Mouse (Mus musculus): ENCODE data around the gene Gale. TPM values are rescaled to one million over a fixed set of nuclear protein-coding genes. Genes with fewer than 3 reads are reported as not detected.

Gene Gale
- total RNA-seq, 2 experiments from 2014 or later, result 26.9 to 29.0 TPM

DNA sequence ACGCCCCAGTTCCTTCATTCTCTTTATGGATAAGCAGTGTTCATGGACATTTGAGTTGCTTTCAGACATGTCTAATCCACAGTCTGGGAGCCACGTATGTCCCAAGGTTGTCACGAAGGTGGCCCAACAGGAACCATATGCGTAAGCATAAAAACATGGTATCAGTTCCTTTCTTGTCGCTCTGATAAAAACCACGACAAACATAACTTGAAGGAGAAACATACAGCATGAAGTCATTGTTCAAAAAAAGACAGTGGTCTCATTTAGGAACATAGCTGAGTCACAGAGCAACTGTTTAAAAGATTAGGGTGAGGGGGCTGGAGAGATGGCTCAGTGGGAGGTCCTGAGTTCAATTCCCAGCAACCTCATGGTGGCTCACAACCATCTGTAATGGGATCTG, 21.3 kb upstream of the Gale start:
- no peak for DNase-seq (ENCODE audit: low spot score in 2 of 2)

DNA sequence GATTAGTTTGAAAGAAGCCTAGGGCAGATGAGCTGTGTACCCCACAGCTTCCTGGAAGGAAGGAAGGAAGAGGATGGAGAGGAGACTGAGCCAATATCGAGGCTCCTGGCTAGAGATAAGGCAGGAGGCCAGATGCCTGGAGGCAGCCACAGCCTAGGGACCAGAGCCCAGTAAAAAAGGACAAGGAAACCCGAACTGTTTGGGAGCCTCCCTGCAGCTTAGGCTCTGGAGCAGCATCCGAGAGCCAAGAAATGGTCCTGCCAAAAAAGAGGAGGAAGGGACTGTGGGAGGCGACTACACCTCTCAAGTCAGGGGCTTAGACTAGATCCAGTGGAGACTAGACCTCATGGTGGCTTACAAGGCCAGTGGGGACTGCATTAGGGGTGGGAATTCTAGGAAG, 20.1 kb upstream of the Gale start:
- DNase-seq (ENCODE audit: low spot score in 2 of 2), result no peak

- DNase-seq (ENCODE audit: low spot score in 2 of 2), result no peak
Measured at GRCm38 (mm10) chr4:135945706-135946105, 17.8 kb upstream of the Gale start.

- DNase-seq (ENCODE audit: low spot score in 2 of 2), result peak; percentile 93 to 97
Measured at GRCm38 (mm10) chr4:135946278-135946658, 17.3 kb upstream of the Gale start, which contains the start of gene Hmgcl. Gene Hmgcl (plus strand): TSS chr4:135946448.

- no peak for DNase-seq (ENCODE audit: low spot score in 2 of 2)
Measured at GRCm38 (mm10) chr4:135946659-135947301, 16.7 kb upstream of the Gale start.

GRCm38 (mm10) chr4:135948142-135948541, 15.4 kb upstream of the Gale start:
- no peak for DNase-seq (ENCODE audit: low spot score in 2 of 2)

GRCm38 (mm10) chr4:135949475-135949874, 14.1 kb upstream of the Gale start:
- DNase-seq (ENCODE audit: low spot score in 2 of 2), result no peak

DNA sequence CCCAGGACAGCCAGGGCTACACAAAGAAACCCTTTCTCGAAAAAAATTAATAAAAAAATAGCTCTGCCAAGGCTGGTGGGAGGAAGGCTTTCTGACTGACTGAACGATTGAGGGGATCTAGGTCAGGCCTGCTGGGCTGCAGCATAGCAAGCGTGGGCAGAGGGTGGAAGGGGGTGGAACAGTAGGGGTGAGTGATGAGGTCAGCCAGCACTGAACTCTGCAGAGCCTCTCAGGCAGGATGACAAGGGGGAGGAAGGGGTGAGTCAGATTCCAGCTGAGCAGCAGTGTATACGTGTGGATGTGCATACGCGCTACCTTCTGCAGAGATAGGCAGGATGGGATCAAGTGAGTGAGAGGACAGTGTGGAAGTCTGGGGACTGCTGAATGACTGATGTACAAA, 13.6 kb upstream of the Gale start:
- no peak for DNase-seq (ENCODE audit: low spot score in 2 of 2)

DNA sequence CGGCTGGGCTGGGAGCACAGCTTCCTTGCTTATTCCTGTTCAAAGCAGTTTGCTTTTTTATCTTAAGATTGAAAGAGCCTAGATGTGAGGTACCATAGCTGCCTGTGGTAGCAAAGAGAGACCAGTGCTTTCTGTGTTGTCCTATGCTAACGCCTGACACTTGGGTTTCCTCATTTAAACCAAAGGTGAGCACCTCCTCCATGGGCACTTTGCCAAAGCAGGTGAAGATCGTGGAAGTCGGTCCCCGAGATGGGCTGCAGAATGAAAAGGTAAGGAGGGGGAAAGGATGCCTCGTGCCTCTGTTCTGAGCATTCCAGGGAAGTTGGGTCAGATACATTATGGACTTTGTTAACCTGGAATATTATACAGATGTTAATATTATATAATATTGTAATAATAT, 13.2 kb upstream of the Gale start:
- DNase-seq (ENCODE audit: low spot score in 2 of 2), result no peak

- DNase-seq (ENCODE audit: low spot score in 2 of 2), result no peak
Measured at GRCm38 (mm10) chr4:135951505-135951904, 12.0 kb upstream of the Gale start.

DNA sequence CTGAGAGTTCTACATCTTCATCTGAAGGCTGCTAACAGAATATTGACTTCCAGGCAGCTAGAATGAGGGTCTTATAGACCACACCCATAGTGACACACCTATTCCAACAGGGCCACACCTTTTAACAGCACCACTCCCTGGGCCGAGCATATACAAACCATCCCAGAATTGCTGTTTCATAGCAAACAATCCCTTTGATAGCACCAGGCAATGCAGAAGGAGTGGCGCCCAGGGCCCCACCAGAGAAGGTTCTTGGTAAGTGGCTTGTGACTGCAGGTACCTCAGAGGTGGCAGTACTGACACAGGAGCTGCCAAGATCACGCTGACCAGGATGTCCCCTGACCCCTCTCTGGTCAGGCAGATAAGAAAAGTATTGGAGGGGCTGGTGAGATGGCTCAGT, 10.3 kb upstream of the Gale start:
- no peak for DNase-seq (ENCODE audit: low spot score in 2 of 2)

DNA sequence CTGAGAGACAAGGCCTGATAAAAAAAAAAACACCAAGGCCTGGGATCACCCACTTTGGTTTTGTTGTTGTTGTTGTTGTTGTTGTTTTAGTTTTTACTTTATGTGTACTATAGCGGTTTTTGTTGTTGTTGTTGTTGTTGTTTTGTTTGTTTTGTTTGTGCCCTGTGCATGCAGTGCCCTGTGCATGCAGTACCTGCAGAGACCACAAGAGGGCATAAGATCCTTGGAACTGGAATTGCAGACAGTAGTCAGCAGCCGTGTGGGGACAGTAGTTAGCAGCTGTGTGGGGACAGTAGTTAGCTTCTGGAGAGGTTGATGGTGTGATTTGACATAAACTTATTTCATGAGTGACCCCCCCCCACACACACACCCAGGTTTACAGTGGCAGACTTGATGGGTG, 9.3 kb upstream of the Gale start:
- DNase-seq (ENCODE audit: low spot score in 2 of 2), result peak; percentile 78 to 79

GRCm38 (mm10) chr4:135955886-135956285, 7.6 kb upstream of the Gale start:
- no peak for DNase-seq (ENCODE audit: low spot score in 2 of 2)

DNA sequence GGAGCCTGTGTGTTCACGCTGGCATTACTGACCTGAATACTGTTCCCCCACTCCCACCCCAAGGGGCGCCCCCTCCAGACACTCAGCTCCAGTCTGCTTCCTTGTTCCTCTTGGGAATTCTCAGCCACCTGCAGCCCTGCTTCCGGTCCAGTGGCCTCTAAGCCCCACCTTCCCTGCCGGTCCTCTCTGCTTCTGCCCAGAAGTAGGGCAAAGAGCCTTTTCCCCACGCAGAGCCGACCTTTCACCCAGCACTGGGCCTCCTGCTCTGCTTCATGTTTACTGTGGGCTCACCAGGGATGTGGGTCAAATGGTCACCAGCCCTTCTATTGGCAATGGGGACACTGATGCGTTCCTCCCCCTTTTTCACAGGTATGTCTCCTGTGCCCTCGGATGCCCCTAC, 5.2 kb upstream of the Gale start:
- no peak for DNase-seq (ENCODE audit: low spot score in 2 of 2)

DNA sequence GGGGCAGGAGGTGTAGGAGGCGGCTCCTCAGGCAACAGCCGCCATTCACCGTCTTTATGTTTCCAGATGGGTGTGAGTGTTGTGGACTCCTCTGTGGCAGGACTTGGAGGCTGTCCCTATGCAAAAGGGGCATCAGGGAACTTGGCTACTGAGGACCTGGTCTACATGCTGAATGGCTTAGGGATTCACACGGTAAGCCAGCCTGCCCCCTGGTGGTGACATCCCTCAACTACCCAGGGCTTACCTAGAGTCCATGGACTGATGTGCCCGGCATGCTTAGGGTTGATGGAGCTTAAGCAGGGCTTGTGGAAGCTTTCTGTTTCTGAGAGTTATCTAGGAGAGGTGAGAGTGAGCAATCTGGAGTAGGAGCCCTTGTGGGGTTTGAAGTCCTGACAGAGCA, 2.8 kb upstream of the Gale start:
- DNase-seq (ENCODE audit: low spot score in 2 of 2), result peak; percentile 73

- DNase-seq (ENCODE audit: low spot score in 2 of 2), result no peak
Measured at GRCm38 (mm10) chr4:135961709-135962108, 1.8 kb upstream of the Gale start.

- no peak for DNase-seq (ENCODE audit: low spot score in 2 of 2)
Measured at GRCm38 (mm10) chr4:135962198-135962597, 1.3 kb upstream of the Gale start.

DNA sequence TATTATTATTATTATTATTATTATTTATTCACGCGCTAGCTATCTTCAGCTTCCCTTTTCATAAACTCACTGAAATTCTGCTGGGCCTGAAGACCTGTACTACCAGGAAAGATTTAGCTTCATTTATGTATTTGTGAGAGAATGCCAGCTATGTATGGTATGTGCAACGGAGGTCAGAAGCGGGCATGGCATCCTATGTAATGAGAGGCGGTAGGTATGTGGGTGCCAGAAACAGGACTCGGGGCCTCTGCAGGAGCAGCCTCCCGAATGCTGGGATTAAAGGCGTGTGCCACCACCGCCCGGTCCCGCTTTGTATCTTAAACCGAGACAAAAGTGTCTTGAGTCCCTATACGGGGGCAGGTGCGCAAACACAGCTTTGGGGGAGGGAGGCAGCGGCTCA, 581 bp upstream of the Gale start:
- DNase-seq (ENCODE audit: low spot score in 2 of 2), result no peak

- no peak for DNase-seq (ENCODE audit: low spot score in 2 of 2)
Measured at GRCm38 (mm10) chr4:135964426-135964825, 899 bp downstream of the Gale start.

- DNase-seq (ENCODE audit: low spot score in 2 of 2), result no peak
Measured at GRCm38 (mm10) chr4:135965113-135965512, 1.6 kb downstream of the Gale start.

GRCm38 (mm10) chr4:135966283-135966682, 2.8 kb downstream of the Gale start:
- no peak for DNase-seq (ENCODE audit: low spot score in 2 of 2)

DNA sequence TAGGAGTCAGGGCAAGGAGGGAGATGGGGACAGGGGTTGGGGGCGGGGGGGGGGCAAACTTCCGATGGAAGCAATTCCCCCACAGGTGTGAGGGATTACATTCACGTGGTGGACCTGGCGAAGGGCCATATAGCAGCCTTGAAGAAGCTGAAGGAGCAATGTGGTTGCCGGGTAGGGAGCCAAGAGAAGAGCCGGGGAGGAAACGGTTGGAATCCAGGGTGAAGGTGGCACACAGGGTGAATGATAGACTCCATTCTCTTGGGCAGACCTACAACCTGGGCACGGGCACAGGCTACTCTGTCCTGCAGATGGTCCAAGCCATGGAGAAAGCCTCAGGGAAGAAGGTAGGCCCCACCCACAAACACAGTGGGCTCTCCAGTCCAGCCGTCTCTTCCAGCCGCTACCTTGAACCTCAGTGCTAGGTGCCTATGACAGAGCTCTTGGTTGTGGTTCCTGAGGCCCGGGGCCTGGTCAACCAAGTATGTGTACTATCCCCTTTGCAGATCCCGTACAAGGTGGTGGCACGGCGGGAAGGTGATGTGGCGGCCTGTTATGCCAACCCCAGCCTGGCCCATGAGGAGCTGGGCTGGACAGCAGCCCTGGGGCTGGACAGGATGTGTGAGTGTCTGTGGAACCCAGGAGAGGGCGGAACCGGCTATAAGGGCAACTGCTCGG, 3.7 kb downstream of the Gale start:
- no peak for DNase-seq (ENCODE audit: low spot score in 2 of 2)

DNA sequence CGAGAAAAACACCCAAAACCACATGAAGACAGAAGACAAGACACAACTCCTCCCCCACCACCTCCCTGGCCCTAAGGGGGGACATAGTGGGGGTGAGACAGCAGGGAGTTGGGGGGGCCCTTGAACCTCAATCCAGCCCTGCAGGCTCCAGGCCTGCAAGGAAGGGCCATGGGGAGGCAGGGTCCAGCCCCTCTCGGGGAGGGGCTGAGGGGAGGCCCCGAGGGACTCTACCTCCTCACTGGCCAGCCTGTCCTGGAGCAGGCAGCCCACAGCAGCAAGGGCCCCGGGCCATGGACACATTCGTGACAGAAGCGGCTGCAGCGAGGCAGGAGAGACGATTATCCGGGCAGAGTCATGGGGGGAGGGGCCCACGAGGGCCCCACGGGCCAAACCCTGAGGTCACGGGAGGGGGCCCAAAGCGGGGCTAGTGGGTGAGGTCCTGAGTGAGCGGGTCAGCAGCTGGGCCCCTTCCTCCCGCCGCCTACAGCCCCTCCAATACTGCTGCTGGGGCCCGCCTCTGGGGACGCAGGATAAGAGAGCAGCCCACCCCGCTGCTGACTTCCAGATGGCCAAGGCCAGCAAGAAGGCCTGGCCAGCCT, 4.8 kb downstream of the Gale start:
- no peak for DNase-seq (ENCODE audit: low spot score in 2 of 2)

All from layer of hippocampus, postnatal 14 days (tissue).